9 mouse cellular contexts compared by ENCODE assay signal in genomic region chr1:152164843-152165489, GRCm38 (mm10).
DNase-seq lines count a peak whose midpoint lies in the region; ATAC-seq lines count a peak whose summit lies in the region.
"Had no signal": no experiment of that assay in that cellular context is flagged by ENCODE, and none has a peak within 500 bp of the region (broad histone marks: within the 10 kb centered on the region; RNA-seq: fewer than 3 reads in every experiment).

No protein-coding gene starts in this region.

- peak overlapping the region; percentile 72 for H3K27ac ChIP-seq in neural tube, embryonic 11.5 days (ENCODE audit: low read depth, low read length)
- H3K27ac ChIP-seq: liver, embryonic 13.5 days had no signal

- WGBS in neural tube, embryonic 11.5 days: 51% methylated on average over 12 of the region's 12 CpGs

- H3K4me2 ChIP-seq in neural tube, embryonic 11.5 days (ENCODE audit: low read depth): no peak overlapping the region
- H3K4me2 ChIP-seq: liver, embryonic 13.5 days had no signal

- H3K36me3 ChIP-seq in neural tube, embryonic 11.5 days (ENCODE audit: control insufficient read depth, insufficient read depth, low read length): no peaks in the 10 kb centered on the region
- H3K36me3 ChIP-seq: liver, embryonic 13.5 days had no signal

- no peaks in the 10 kb centered on the region for H3K27me3 ChIP-seq in neural tube, embryonic 11.5 days (ENCODE audit: control insufficient read depth, insufficient read depth, low read length)
- H3K27me3 ChIP-seq: liver, embryonic 13.5 days had no signal

- DNase-seq in embryo, embryonic 10.5 days (ENCODE audit: low spot score): peak; percentile 42
- no peak for DNase-seq in embryo, embryonic 9.5 days (ENCODE audit: extremely low spot score)
- peak; percentile 19 for DNase-seq in neural tube, embryonic 11.5 days (ENCODE audit: low spot score)
- no peak for DNase-seq in neural tube, embryonic 10.5 days (ENCODE audit: extremely low spot score, low spot score)
- DNase-seq in layer of hippocampus, postnatal 10 days (ENCODE audit: low spot score in 2 of 2): peak; percentile 55 to 61
- peak; percentile 62 for DNase-seq in retina, postnatal 1 day
- DNase-seq in natural killer cell, adult 2 months (ENCODE audit: low spot score in 2 of 2): no peak
- no peak for DNase-seq in urinary bladder, postnatal 36 days (ENCODE audit: low spot score in 2 of 2)
- DNase-seq: liver, embryonic 13.5 days had no signal

- H3K9ac ChIP-seq in neural tube, embryonic 11.5 days (ENCODE audit: low read length): no peak overlapping the region
- H3K9ac ChIP-seq: liver, embryonic 13.5 days had no signal

- peak; percentile 63 for ATAC-seq in neural tube, embryonic 11.5 days (ENCODE audit: insufficient read depth, low FRiP score, low TSS enrichment)

- H3K4me3 ChIP-seq in neural tube, embryonic 11.5 days (ENCODE audit: low read depth, low read length): no peak overlapping the region
- H3K4me3 ChIP-seq: liver, embryonic 13.5 days had no signal

- H3K4me1 ChIP-seq in neural tube, embryonic 11.5 days (ENCODE audit: control insufficient read depth, insufficient read depth, low read length): peaks cover 3% of the 10 kb centered on the region
- H3K4me1 ChIP-seq: liver, embryonic 13.5 days had no signal

- no peaks in the 10 kb centered on the region for H3K9me3 ChIP-seq in neural tube, embryonic 11.5 days (ENCODE audit: control insufficient read depth, low read length)
- H3K9me3 ChIP-seq: liver, embryonic 13.5 days had no signal

Comparison
In these comparisons a context has a peak if more than half of its experiments do, and no peak if none do; other contexts are left out.
1. DNase-seq: peak in embryo, embryonic 10.5 days (single experiment), neural tube, embryonic 11.5 days (single experiment), layer of hippocampus, postnatal 10 days (2 of 2) and retina, postnatal 1 day (single experiment); none in embryo, embryonic 9.5 days (single experiment), neural tube, embryonic 10.5 days (single experiment), natural killer cell, adult 2 months (0 of 2) and urinary bladder, postnatal 36 days (0 of 2).